Mouse (Mus musculus) ES-Bruce4 (cell line): Measurements from ENCODE around the gene Tecpr2.

Source experiments
- CTCF ChIP-seq: IDR thresholded peaks from one replicate; pipeline ENCODE4 v1.8.1; 2011; ENCODE audit warnings: low read depth, low read length
- EP300 ChIP-seq: IDR thresholded peaks from 2 replicates; pipeline ENCODE4 v1.6.1; 2011; ENCODE audit warnings: low read depth, low read length; ENCODE audit not compliant: insufficient read depth
- POLR2A ChIP-seq: IDR thresholded peaks from one replicate; pipeline ENCODE4 v1.8.1; 2011; ENCODE audit warnings: low read length; ENCODE audit not compliant: insufficient read depth

DNA sequence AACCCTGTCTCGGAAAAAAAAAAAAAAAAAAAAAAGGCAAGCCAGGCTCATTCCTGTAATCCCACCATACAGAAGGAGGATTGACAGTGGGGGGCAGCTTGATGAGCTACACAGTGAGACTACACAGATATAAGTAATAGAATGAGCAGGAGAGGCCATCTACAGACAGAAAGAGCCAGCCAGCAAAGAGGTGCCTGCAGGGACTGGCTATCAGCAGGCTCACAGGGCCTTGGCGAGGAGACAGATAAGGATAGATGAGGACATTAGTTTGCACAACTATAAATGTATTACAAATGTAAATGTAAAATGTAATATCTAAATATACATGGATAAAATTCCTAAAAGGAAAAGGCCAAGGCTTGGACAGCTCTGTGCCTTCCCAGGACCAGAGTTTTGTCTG is 110.8 kb downstream of the Tecpr2 start:
- TF ChIP-seq POLR2A (no peak), CTCF (no peak), EP300 (no peak)
